Mouse (Mus musculus) bone marrow, adult 2 months (tissue): ENCODE results near the gene Egfl7. TPM values are rescaled to one million over a fixed set of nuclear protein-coding genes. Genes with fewer than 3 reads are reported as not detected.

Experiments
- H3K27ac ChIP-seq: fragments of 200-500 bp; 2 replicates; pipeline ENCODE4 v1.5.1; 2012; ENCODE audit warnings: low read depth, mild to moderate bottlenecking, control low read depth, inconsistent platforms, low read length; ENCODE audit not compliant: control insufficient read depth, poor library complexity, insufficient read depth
- H3K4me1 ChIP-seq: fragments of 200-500 bp; 2 replicates; pipeline ENCODE4 v1.6.1; 2011; ENCODE audit warnings: low read length; ENCODE audit not compliant: control insufficient read depth, insufficient read depth
- H3K4me3 ChIP-seq: fragments of 200-500 bp; replicated peaks from 2 replicates; pipeline ENCODE3; 2011; ENCODE audit warnings: mild to moderate bottlenecking, low read depth, low read length, control low read depth; ENCODE audit not compliant: control insufficient read depth
- CTCF ChIP-seq: fragments of 200-500 bp; IDR thresholded peaks from 2 replicates; pipeline ENCODE4 v1.5.1; 2011; ENCODE audit warnings: low read length, control low read depth; ENCODE audit not compliant: control insufficient read depth, insufficient read depth
- POLR2A ChIP-seq: fragments of 200-500 bp; IDR thresholded peaks from 2 replicates; pipeline ENCODE4 v1.6.1; 2011; ENCODE audit warnings: low read depth, mild to moderate bottlenecking, control low read depth, low read length, borderline replicate concordance; ENCODE audit not compliant: control insufficient read depth
- WGBS: fragments of 180-500 bp; shearing (Covaris S2); methylation state at CpG from one replicate; pipeline ENCODE4 v1.1.7; 2018; 5-methylcytosine and 5-hydroxymethylcytosine counted together
- polyA plus RNA-seq: library from polyadenylated mRNA; stranded (reverse); fragments of >200 nt; gene quantifications from 2 replicates; pipeline ENCODE4 v1.2.4, GENCODE M21; 2011; ENCODE audit warnings: low replicate concordance; ENCODE audit not compliant: missing spikeins, insufficient read depth, insufficient read length

Egfl7 gene
- polyA plus RNA-seq, 1 experiment: 128 TPM

- no peak for TF ChIP-seq CTCF
- no peak for TF ChIP-seq POLR2A
- Histone ChIP-seq H3K4me3 (no peak overlapping the region), H3K4me1 (peaks cover 8% of the 10 kb centered on the region), H3K27ac (no peak overlapping the region)
- WGBS: 40% methylated on average over 11 of the region's 11 CpGs
Observed at GRCm38 (mm10) chr2:26595725-26596435, 16.1 kb downstream of the Egfl7 start.

DNA sequence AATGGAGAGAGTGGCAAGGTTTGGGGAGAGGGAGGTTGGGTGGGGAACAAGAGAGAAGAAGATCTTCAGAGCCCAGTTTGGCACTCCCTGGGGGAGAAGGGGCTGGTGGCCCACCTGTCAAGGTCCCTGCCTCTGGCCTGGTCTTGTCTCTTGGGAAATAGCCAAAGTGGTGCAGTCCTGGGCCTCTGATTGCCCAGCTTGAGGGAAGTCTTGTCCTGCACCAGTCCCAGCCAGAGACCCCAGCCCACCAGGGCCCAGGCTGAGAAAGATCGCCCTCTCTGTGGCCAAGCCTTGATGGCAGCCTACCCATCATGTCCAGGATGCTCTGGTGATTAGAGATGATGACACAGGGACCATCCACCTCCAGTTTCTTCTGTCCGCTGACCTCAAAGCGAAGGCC, 17.1 kb downstream of the Egfl7 start:
- 90% methylated on average over 3 of the region's 3 CpGs for WGBS
- peaks cover 8% of the 10 kb centered on the region for H3K4me1 ChIP-seq
- peak overlapping the region; percentile 20; the same call in 1 of the 2 replicates for H3K27ac ChIP-seq
- TF ChIP-seq POLR2A (no peak), CTCF (no peak)
- H3K4me3 ChIP-seq: no peak overlapping the region

DNA sequence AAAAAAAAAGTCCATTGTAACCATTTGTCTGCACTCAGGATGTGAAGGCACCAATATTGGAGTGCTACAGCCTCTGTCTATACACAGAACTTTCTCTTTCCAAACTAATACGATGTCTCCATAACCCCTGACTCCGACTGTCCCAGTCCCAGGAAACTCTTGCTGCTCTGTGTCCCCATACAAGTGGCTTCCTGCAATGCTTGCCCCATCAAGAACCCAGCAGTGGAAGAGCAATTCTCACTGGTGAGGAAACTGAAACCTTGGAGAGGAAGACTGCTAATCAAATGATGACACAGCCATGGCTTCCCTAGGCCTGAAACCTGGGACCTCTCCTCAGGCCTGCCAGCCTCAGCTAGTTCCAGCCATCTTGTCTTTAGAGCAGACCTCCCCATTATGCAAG, 18.0 kb downstream of the Egfl7 start:
- 33% methylated on average over 2 of the region's 2 CpGs for WGBS
- peak overlapping the region; percentile 27; the same call in 1 of the 2 replicates for H3K27ac ChIP-seq
- H3K4me3 ChIP-seq: no peak overlapping the region
- peaks cover 8% of the 10 kb centered on the region for H3K4me1 ChIP-seq
- TF ChIP-seq CTCF (no peak), POLR2A (no peak)

GRCm38 (mm10) chr2:26598462-26598861, 18.6 kb downstream of the Egfl7 start:
- H3K4me1 ChIP-seq: peaks cover 8% of the 10 kb centered on the region
- H3K27ac ChIP-seq: peak overlapping the region; percentile 27; the same call in 1 of the 2 replicates
- 57% methylated on average over 3 of the region's 3 CpGs for WGBS
- TF ChIP-seq POLR2A: no peak
- TF ChIP-seq CTCF: no peak
- H3K4me3 ChIP-seq: no peak overlapping the region

- peak overlapping the region; percentile 22 for H3K27ac ChIP-seq
Observed at GRCm38 (mm10) chr2:26599965-26600364, 20.2 kb downstream of the Egfl7 start.

GRCm38 (mm10) chr2:26600664-26601063, 20.9 kb downstream of the Egfl7 start:
- WGBS: 48% methylated on average over 2 of the region's 2 CpGs
- H3K4me1 ChIP-seq: peaks cover 7% of the 10 kb centered on the region

More at GRCm38 (mm10) chr2:26599965-26600364, 20.2 kb downstream of the Egfl7 start:
- Histone ChIP-seq H3K4me3 (no peak overlapping the region), H3K4me1 (peaks cover 8% of the 10 kb centered on the region)
- 69% methylated on average over 4 of the region's 4 CpGs for WGBS
- TF ChIP-seq CTCF (no peak), POLR2A (no peak)

GRCm38 (mm10) chr2:26601595-26601994, 21.8 kb downstream of the Egfl7 start:
- Histone ChIP-seq H3K4me1 (peaks cover 8% of the 10 kb centered on the region), H3K4me3 (peak overlapping the region; percentile 31), H3K27ac (peak overlapping the region; percentile 31; the same call in 1 of the 2 replicates)
- TF ChIP-seq POLR2A: no peak
- TF ChIP-seq CTCF: no peak
- 41% methylated on average over 1 of the region's 1 CpGs for WGBS

More at GRCm38 (mm10) chr2:26600664-26601063, 20.9 kb downstream of the Egfl7 start:
- Histone ChIP-seq H3K4me3 (no peak overlapping the region), H3K27ac (peak overlapping the region; percentile 80)
- TF ChIP-seq POLR2A (no peak), CTCF (no peak)

- peaks cover 6% of the 10 kb centered on the region for H3K4me1 ChIP-seq
- TF ChIP-seq CTCF (no peak), POLR2A (no peak)
- 54% methylated on average over 5 of the region's 5 CpGs for WGBS
- H3K4me3 ChIP-seq: peak overlapping the region; percentile 93
- H3K27ac ChIP-seq: peak overlapping the region; percentile 100
Observed at GRCm38 (mm10) chr2:26602631-26603030, 22.8 kb downstream of the Egfl7 start.
